Mouse (Mus musculus) myocyte (in vitro differentiated cells): Measurements from ENCODE around the gene Sppl3. TPM values are rescaled to one million over a fixed set of nuclear protein-coding genes. Genes with fewer than 3 reads are reported as not detected.

Experiments used
- H3K27me3 ChIP-seq: one replicate; pipeline ENCODE4 v1.6.1; 2011; ENCODE audit not compliant: control insufficient read depth, insufficient read depth, insufficient read length
- H3K36me3 ChIP-seq: one replicate; pipeline ENCODE4 v1.6.1; 2011; ENCODE audit not compliant: control insufficient read depth, insufficient read depth
- H3K4me2 ChIP-seq: one replicate; pipeline ENCODE4 v1.6.1; 2011; ENCODE audit warnings: low read depth, control low read depth
- H3K4me3 ChIP-seq: one replicate; pipeline ENCODE4 v1.5.1; 2011; ENCODE audit warnings: mild to moderate bottlenecking, control low read depth, moderate library complexity
- H3K79me2 ChIP-seq: one replicate; pipeline ENCODE4 v1.6.1; 2011; ENCODE audit not compliant: control insufficient read depth, insufficient read depth
- H3ac ChIP-seq: one replicate; pipeline ENCODE4 v1.6.1; 2011; ENCODE audit not compliant: control insufficient read depth, insufficient read length
- REST ChIP-seq: IDR thresholded peaks from one replicate; pipeline ENCODE4 v1.6.1; 2011; ENCODE audit warnings: mild to moderate bottlenecking, control low read depth, moderate library complexity; ENCODE audit not compliant: insufficient read depth, insufficient read length
- polyA plus RNA-seq: library from polyadenylated mRNA; unstranded; fragments of >200 nt; fragmentation: generic; extraction: Trizol; gene quantifications from one replicate; pipeline ENCODE4 v1.2.1, GENCODE M21; 2012; ENCODE audit warnings: missing spikeins

Sppl3 gene
- polyA plus RNA-seq, 1 experiment = 24.9 TPM

DNA sequence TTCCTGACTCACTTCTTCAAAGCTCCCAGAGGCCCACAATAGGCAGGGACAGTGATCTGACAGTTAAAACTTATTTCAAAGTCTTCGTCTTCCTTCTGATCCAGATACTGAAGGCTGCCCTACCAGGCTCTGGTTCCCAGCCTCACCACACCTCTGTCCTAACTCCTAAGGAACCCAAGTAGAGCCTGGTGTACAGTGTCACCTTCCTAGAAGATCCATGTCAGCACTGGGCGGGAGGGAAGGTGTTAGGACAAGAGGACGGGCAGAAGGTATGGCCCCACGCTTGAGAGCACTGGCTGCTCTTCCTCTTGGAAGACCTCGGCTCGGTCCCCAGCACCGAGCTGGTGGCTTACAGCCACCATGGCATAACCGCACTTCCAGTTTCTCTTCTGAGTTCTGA lies 137.4 kb downstream of the Sppl3 start:
- Histone ChIP-seq H3K4me3 (no peak overlapping the region), H3K36me3 (peaks cover 35% of the 10 kb centered on the region), H3K4me2 (no peak overlapping the region), H3K27me3 (no peaks in the 10 kb centered on the region), H3K79me2 (peaks cover 15% of the 10 kb centered on the region), H3ac (no peak overlapping the region)
- no peak for TF ChIP-seq REST

Other genes with a start within 250 kb of the Sppl3 start
- gene Ankrd13a, start 236.5 kb upstream of the Sppl3 start, polyA plus RNA-seq = 51.2 TPM
- 21.6 TPM for gene Git2, start 235.6 kb upstream of the Sppl3 start, polyA plus RNA-seq
- 31.4 TPM for gene 1500011B03Rik, start 187.7 kb upstream of the Sppl3 start, polyA plus RNA-seq
- gene 4930519G04Rik, start 157.5 kb upstream of the Sppl3 start, polyA plus RNA-seq = not detected
- 0.25 TPM for gene Gm9936, start 152.5 kb upstream of the Sppl3 start, polyA plus RNA-seq
- 2.1 TPM for gene Oasl2, start 114.2 kb upstream of the Sppl3 start, polyA plus RNA-seq
- 0.56 TPM for gene Oasl1, start 87.9 kb upstream of the Sppl3 start, polyA plus RNA-seq
- 19.6 TPM for gene 2210016L21Rik, start 69.0 kb upstream of the Sppl3 start, polyA plus RNA-seq
- not detected for gene Hnf1a, start 40.0 kb upstream of the Sppl3 start, polyA plus RNA-seq
- 4.4 TPM for gene Gm10401, start 87.2 kb downstream of the Sppl3 start, polyA plus RNA-seq
- gene Acads, start 108.2 kb downstream of the Sppl3 start, polyA plus RNA-seq = 82.1 TPM
- gene Unc119b, start 123.8 kb downstream of the Sppl3 start, polyA plus RNA-seq = 24.5 TPM
- 112 TPM for gene Mlec, start 147.0 kb downstream of the Sppl3 start, polyA plus RNA-seq
- gene Cabp1, start 183.2 kb downstream of the Sppl3 start, polyA plus RNA-seq = 3.1 TPM
- 82.3 TPM for gene Pop5, start 224.7 kb downstream of the Sppl3 start, polyA plus RNA-seq